Mouse (Mus musculus) liver, embryonic 15.5 days (tissue): ENCODE data around the gene Stk24. TPM values are rescaled to one million over a fixed set of nuclear protein-coding genes. Genes with fewer than 3 reads are reported as not detected.

Source experiments
- ATAC-seq: fragments of 200-750 bp; cut with Nextera tagmentation; 2 replicates; pipeline ENCODE4 v1.8.0; 2017; ENCODE audit warnings: moderate number of reproducible peaks, mild to moderate bottlenecking, moderate library complexity; ENCODE audit not compliant: insufficient read depth
- H3K27ac ChIP-seq: fragments of 300-500 bp; sonication (generic); replicated peaks from 2 replicates; pipeline ENCODE4 v1.5.1; 2015; ENCODE audit warnings: mild to moderate bottlenecking, inconsistent platforms
- H3K27me3 ChIP-seq: fragments of 300-500 bp; sonication (generic); 2 replicates; pipeline ENCODE4 v1.6.1; 2015; ENCODE audit warnings: mild to moderate bottlenecking, inconsistent platforms
- H3K36me3 ChIP-seq: fragments of 300-500 bp; sonication (generic); replicated peaks from 2 replicates; pipeline ENCODE4 v1.6.1; 2015; ENCODE audit warnings: moderate library complexity, mild to moderate bottlenecking, inconsistent platforms
- H3K4me1 ChIP-seq: fragments of 300-500 bp; sonication (generic); replicated peaks from 2 replicates; pipeline ENCODE4 v1.6.1; 2015; ENCODE audit warnings: inconsistent platforms
- H3K4me2 ChIP-seq: fragments of 300-500 bp; sonication (generic); 2 replicates; pipeline ENCODE4 v1.6.1; 2015; ENCODE audit warnings: moderate library complexity, mild to moderate bottlenecking, inconsistent platforms
- H3K4me3 ChIP-seq: fragments of 300-500 bp; sonication (generic); replicated peaks from 2 replicates; pipeline ENCODE4 v1.5.1; 2015; ENCODE audit warnings: mild to moderate bottlenecking, inconsistent platforms
- H3K9ac ChIP-seq: fragments of 300-500 bp; sonication (generic); 2 replicates; pipeline ENCODE4 v1.6.1; 2015; ENCODE audit warnings: moderate library complexity, mild to moderate bottlenecking, inconsistent platforms
- H3K9me3 ChIP-seq: fragments of 300-500 bp; sonication (generic); replicated peaks from 2 replicates; pipeline ENCODE4 v1.6.1; 2016; ENCODE audit warnings: inconsistent platforms
- WGBS: fragments of 180-500 bp; shearing (Covaris S2); methylation state at CpG from one replicate; pipeline ENCODE4 v1.1.7; 2015; ENCODE audit warnings: mixed read lengths; ENCODE audit not compliant: insufficient replicate concordance; 5-methylcytosine and 5-hydroxymethylcytosine counted together
- polyA plus RNA-seq: library from polyadenylated mRNA; unstranded; fragments of >200 nt; fragmentation: Nextera tagmentation; extraction: Ambion mirVana; gene quantifications from 2 replicates; pipeline ENCODE4 v1.2.1, GENCODE M21; 2015

The Stk24 gene
- polyA plus RNA-seq, 1 experiment from 2014 or later = 29.3 TPM

DNA sequence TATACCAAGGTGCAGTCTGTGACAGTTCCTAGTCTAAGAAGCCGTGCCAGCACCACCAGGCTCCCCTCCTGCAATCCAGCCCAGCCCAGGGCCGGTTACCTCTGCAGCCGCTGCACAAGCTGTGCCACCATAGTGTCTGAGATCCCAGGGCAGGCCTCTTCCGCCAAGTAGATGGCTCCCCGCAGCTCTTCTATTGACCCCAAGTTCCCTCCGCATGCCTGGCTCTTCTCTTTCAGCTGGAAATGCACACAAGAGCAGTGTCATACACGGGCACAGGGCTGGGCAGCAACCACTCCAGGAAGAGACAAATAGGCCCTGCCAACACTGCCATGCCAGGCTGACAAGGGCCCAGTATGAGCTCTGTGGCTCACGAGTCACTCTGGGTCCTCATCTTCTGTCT, 87.9 kb downstream of the Stk24 start:
- no peak overlapping the region for H3K9ac ChIP-seq
- H3K4me3 ChIP-seq = no peak overlapping the region
- H3K9me3 ChIP-seq = no peaks in the 10 kb centered on the region
- H3K27me3 ChIP-seq = no peaks in the 10 kb centered on the region
- H3K36me3 ChIP-seq = peaks cover 91% of the 10 kb centered on the region
- 90% methylated on average over 8 of the region's 8 CpGs for WGBS
- no peak for ATAC-seq
- no peaks in the 10 kb centered on the region for H3K4me1 ChIP-seq
- H3K27ac ChIP-seq = no peak overlapping the region
- no peak overlapping the region for H3K4me2 ChIP-seq

DNA sequence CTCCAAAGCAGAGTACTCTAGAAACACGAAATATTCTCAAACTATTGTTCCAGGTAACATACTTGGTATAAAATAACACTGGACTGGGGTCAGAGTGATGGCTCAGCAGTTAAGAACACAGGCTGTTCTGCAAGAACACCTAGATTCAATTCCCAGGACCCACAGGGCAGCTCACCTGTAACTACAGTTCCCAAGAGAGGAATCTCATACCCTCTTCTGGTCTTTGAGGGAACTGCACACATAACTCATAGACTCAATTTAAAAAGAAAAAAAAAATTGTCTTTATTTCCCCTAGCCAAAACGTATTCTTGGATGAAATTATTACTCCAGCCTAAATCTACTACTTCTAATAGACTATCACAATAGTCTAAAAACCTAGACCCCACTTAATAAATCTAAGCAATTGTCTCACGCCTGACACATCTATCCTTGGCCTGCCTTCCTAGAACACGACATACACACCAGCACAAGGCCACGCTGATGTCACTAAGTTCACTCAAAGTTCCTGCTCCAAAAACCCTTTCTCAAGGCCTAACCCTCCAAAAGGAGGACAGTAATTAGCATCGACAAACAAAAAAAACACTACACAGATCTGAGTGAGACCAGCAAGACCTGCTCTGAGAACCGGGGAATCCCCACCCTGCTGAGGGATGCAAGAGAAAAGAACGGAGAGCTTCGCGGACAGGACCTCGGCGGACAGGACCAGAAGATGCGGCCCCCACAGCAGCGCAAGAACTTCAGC, 94.3 kb downstream of the Stk24 start:
- Histone ChIP-seq H3K4me2 (no peak overlapping the region), H3K9me3 (no peaks in the 10 kb centered on the region), H3K4me3 (no peak overlapping the region), H3K9ac (no peak overlapping the region), H3K36me3 (peaks cover 76% of the 10 kb centered on the region), H3K4me1 (no peaks in the 10 kb centered on the region), H3K27ac (no peak overlapping the region), H3K27me3 (no peaks in the 10 kb centered on the region)
- no peak for ATAC-seq
- WGBS = 87% methylated on average over 14 of the region's 14 CpGs

DNA sequence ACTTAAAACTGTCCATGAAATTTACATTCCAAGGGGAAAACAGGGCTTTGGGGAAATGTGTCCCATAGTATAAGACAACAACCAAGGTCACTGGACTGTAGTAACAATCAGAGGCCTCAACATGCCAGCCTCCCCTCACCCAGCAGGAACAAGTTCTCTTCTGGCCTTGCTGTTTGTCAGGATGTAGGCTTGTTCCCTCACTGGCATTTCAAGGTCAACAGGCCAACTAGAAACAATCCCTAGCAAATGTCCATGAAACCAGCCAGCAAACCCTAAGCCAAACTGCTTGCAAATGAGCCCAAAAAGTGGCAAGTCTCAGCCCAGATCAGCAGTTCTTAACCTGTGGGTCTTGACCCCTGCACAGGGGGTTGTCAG, 98.5 kb downstream of the Stk24 start:
- no peaks in the 10 kb centered on the region for H3K4me1 ChIP-seq
- ATAC-seq = no peak
- H3K27me3 ChIP-seq = no peaks in the 10 kb centered on the region
- no peaks in the 10 kb centered on the region for H3K9me3 ChIP-seq
- H3K4me2 ChIP-seq = no peak overlapping the region
- H3K27ac ChIP-seq = no peak overlapping the region
- no peak overlapping the region for H3K4me3 ChIP-seq
- no peak overlapping the region for H3K9ac ChIP-seq
- peaks cover 42% of the 10 kb centered on the region for H3K36me3 ChIP-seq

DNA sequence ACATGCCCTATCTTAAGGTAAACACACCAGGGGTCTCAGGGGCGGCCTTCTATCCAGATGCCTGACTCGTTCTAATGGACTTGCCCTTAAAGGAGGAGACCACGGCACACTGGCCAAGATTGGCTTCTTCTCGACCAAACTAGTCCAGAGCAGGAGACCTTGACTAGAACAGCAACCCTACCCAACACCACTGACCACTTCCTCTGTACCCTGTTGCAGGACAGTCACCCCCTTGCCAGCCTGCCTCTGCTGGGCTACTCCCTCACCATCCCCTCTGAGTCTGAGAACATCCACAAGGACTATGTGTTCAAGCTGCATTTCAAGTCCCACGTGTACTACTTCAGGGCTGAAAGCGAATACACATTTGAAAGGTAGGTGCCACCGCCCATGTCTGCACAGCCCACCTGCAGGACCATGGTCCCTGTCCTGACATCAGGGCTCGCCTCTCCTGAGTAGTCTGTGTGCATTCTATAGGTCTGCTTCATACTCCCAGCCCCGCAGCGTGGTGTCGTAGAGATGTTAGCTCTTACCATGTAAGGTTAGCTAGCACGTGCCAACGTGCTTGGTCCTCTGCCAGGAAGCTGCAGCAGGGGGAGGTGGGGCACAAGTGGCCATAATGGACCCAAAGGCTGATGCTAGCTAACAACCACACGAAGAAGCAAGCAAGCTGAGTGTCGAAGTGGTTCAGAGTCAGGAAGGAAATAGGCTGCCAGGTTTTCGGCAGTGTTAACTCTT, 99.0 kb downstream of the Stk24 start:
- no peaks in the 10 kb centered on the region for H3K4me1 ChIP-seq
- no peaks in the 10 kb centered on the region for H3K27me3 ChIP-seq
- WGBS = 72% methylated on average over 16 of the region's 16 CpGs
- H3K4me2 ChIP-seq = no peak overlapping the region
- no peak for ATAC-seq
- H3K36me3 ChIP-seq = peaks cover 39% of the 10 kb centered on the region
- H3K4me3 ChIP-seq = no peak overlapping the region
- no peaks in the 10 kb centered on the region for H3K9me3 ChIP-seq
- H3K27ac ChIP-seq = no peak overlapping the region
- no peak overlapping the region for H3K9ac ChIP-seq

DNA sequence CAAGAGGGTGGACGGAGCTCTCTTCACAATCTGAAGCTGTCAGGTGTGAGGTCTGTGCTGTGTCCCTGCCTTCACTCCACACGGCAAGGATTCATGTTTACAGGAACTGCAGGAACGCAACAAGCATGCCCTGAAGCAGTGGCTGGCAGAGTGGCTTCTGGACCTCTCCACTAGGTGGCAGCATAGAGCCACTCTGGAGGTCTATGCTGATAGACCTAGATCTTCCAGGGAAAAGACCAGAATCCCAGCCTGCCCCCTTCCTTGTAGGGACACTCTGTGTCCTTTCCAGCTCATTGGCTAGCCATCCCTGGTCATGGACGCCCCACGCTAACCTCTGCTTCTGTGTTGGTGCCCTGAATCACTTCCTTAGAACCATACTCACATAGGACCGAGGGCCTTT, 100.7 kb downstream of the Stk24 start:
- H3K4me2 ChIP-seq = no peak overlapping the region
- H3K27ac ChIP-seq = no peak overlapping the region
- H3K4me3 ChIP-seq = no peak overlapping the region
- H3K36me3 ChIP-seq = peaks cover 24% of the 10 kb centered on the region
- no peak for ATAC-seq
- no peaks in the 10 kb centered on the region for H3K9me3 ChIP-seq
- H3K9ac ChIP-seq = no peak overlapping the region
- WGBS = 25% methylated on average over 6 of the region's 6 CpGs
- no peaks in the 10 kb centered on the region for H3K27me3 ChIP-seq
- no peaks in the 10 kb centered on the region for H3K4me1 ChIP-seq

DNA sequence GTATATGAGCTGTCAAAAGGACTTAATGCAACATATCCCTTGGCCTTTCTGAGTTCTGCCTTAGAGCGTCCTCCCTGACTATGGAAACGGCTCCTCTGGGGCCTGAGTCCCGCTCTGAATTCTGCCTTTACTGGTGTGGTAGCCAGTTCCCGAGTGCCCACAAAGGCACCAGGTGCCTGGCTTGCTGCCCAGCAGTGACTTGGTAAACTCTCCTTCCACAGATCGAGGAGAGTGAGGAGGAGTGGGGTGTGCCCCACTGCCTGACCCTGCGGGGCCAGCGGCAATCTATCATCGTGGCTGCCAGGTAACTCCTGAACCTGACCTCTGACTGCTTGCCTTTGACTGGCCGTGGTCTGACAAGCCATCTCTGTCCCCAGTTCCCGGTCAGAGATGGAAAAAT, 103.8 kb downstream of the Stk24 start:
- Histone ChIP-seq H3K4me2 (no peak overlapping the region), H3K9me3 (no peaks in the 10 kb centered on the region)
- 75% methylated on average over 10 of the region's 10 CpGs for WGBS

DNA sequence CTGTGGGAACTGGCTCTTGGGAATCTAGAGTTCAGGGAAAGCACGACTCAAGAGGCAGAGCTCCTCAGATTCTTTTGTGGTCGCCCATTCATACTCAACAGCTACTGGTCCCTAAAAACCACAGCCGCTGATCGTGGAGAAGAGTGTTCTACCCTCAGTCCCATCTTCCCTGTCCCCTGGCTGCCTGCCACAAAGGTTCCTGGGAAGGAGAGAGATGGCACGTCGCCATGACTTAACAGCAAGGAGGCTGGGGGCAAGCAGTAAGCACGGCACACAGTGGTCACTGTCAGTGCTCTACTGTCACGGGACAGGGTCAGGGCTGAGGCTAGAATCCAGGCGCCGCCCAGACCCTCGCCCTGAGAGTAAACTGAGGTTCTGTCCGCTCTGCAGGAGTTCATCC, 104.8 kb downstream of the Stk24 start:
- 70% methylated on average over 12 of the region's 12 CpGs for WGBS
- no peak overlapping the region for H3K4me3 ChIP-seq
- no peak overlapping the region for H3K27ac ChIP-seq
- H3K27me3 ChIP-seq = no peaks in the 10 kb centered on the region
- H3K36me3 ChIP-seq = peaks cover 5% of the 10 kb centered on the region; the same call in 1 of the 2 replicates
- no peak overlapping the region for H3K9ac ChIP-seq
- H3K9me3 ChIP-seq = no peaks in the 10 kb centered on the region
- no peak overlapping the region for H3K4me2 ChIP-seq
- no peaks in the 10 kb centered on the region for H3K4me1 ChIP-seq
- no peak for ATAC-seq

More for the DNA sequence above, 103.8 kb downstream of the Stk24 start:
- Histone ChIP-seq H3K4me1 (no peaks in the 10 kb centered on the region), H3K4me3 (no peak overlapping the region), H3K36me3 (peaks cover 5% of the 10 kb centered on the region; the same call in 1 of the 2 replicates), H3K27me3 (no peaks in the 10 kb centered on the region), H3K27ac (no peak overlapping the region), H3K9ac (no peak overlapping the region)
- ATAC-seq = no peak

DNA sequence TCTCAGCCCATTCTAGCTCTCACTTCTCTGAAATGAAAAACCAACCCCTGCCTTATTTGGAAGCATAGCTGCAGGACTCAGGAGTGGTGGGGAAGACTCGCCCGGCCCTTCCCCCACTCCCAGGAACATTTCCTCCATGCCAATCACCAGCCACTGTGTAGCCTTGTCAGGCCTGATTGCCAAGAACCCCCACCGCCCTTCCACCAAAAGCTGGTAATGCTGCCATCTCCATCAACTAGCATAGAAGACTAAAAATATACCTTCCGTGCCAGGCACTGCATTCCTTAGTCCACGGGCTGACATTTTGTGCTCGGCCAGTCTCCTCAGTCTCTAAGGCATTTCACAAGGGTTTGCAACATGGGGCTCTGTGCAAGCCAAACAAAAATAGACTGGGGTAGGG, 109.3 kb downstream of the Stk24 start:
- Histone ChIP-seq H3K36me3 (peaks cover 3% of the 10 kb centered on the region; the same call in 1 of the 2 replicates), H3K27ac (no peak overlapping the region), H3K9ac (no peak overlapping the region), H3K4me3 (no peak overlapping the region), H3K4me2 (no peak overlapping the region), H3K27me3 (no peaks in the 10 kb centered on the region), H3K4me1 (no peaks in the 10 kb centered on the region), H3K9me3 (no peaks in the 10 kb centered on the region)
- no peak for ATAC-seq
- WGBS = 48% methylated on average over 6 of the region's 6 CpGs

DNA sequence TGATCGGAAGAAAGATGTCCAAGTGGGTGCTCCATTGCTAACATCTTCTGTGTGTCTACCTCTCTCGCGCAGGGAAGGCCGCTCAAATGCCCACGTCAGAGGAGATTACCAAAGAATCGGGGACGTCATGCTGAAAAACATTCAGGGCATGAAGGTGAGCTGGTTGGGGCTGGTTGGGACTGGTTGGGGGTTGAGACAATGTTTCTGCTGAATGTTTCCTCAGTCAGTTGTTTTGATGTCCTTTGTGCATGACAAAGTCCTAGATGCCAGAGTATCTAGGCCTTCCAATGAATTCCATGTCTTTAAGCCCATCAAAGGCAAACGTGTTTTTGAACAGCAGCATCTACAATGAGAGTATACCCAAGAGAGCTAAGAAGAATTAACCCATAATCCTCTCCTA, 112.0 kb downstream of the Stk24 start:
- Histone ChIP-seq H3K9ac (no peak overlapping the region), H3K27me3 (no peaks in the 10 kb centered on the region), H3K4me2 (no peak overlapping the region), H3K27ac (no peak overlapping the region), H3K36me3 (peaks cover 3% of the 10 kb centered on the region; the same call in 1 of the 2 replicates), H3K4me1 (no peaks in the 10 kb centered on the region), H3K4me3 (no peak overlapping the region), H3K9me3 (no peaks in the 10 kb centered on the region)
- WGBS = 74% methylated on average over 8 of the region's 8 CpGs
- ATAC-seq = no peak

DNA sequence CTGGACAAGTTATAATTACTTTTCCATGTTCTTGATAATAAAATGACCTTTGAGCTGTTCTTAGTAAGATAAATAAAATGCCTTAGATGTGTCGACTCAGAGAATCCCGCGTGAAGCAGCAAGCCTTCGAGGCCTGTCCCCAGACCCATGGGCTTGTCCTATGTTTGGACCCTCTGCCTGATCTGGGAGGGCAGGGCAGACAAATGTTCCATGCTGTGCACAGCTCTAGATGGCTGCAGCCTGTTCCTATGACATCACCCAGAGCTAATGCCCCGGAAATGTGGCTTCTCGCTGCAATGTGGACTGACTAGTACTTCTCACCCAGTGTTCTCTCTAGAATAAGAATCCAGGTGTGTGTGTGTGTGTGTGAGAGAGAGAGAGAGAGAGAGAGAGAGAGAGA, 115.4 kb downstream of the Stk24 start:
- H3K9ac ChIP-seq = no peak overlapping the region
- no peaks in the 10 kb centered on the region for H3K9me3 ChIP-seq
- H3K27ac ChIP-seq = no peak overlapping the region
- H3K4me1 ChIP-seq = peaks cover 6% of the 10 kb centered on the region; the same call in 1 of the 2 replicates
- no peaks in the 10 kb centered on the region for H3K36me3 ChIP-seq
- 73% methylated on average over 6 of the region's 6 CpGs for WGBS
- ATAC-seq = no peak
- no peak overlapping the region for H3K4me2 ChIP-seq
- H3K27me3 ChIP-seq = no peaks in the 10 kb centered on the region
- no peak overlapping the region for H3K4me3 ChIP-seq

DNA sequence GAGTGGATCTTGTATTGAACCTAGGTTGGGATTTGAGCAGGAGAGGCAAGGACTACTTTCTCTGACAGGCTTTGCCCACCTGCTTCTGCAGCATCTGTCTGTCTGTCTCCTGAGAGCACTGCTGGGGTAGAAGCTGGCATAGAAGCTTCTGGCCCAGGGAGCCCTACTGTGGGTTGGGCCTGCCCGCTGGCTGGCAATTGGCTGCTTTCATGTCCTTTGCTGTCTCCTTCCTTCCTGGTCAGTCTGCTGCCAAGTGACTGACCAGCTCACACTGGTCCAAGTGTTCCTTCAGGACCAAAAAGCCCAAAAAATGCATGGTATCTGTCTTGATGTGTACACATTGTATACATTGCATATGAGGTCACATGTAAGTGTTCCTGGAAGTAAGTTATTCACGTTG, 115.9 kb downstream of the Stk24 start:
- no peak for ATAC-seq
- Histone ChIP-seq H3K36me3 (no peaks in the 10 kb centered on the region), H3K4me2 (no peak overlapping the region), H3K9ac (no peak overlapping the region), H3K27ac (no peak overlapping the region), H3K4me3 (no peak overlapping the region), H3K27me3 (no peaks in the 10 kb centered on the region), H3K9me3 (no peaks in the 10 kb centered on the region), H3K4me1 (peaks cover 6% of the 10 kb centered on the region; the same call in 1 of the 2 replicates)
- 55% methylated on average over 2 of the region's 2 CpGs for WGBS
